Mouse (Mus musculus) heart, postnatal 4 days (tissue): ENCODE results near the gene Rad51. TPM values are rescaled to one million over a fixed set of nuclear protein-coding genes. Genes with fewer than 3 reads are reported as not detected.

Experiments used
- total RNA-seq, 2 experiments: library from RNA; stranded (reverse); gene quantifications; 2 replicates each; pipeline ENCODE4 v1.2.3; 2021

Rad51 gene
- total RNA-seq, 2 experiments from 2014 or later: 16.7 to 18.4 TPM

Other genes with a start within 250 kb of the Rad51 start
- gene Bahd1, start 212.4 kb upstream of the Rad51 start, total RNA-seq: 10 to 100 TPM in 1 of 2 experiments, 1 to 10 TPM in 1; 9.6 to 10.3 TPM
- gene Chst14, start 186.3 kb upstream of the Rad51 start, total RNA-seq: 10 to 100 TPM; 15.0 to 15.4 TPM
- gene Ccdc32, start 83.4 kb upstream of the Rad51 start, total RNA-seq: 10 to 100 TPM; 11.6 to 14.6 TPM
- gene Rpusd2, start 78.0 kb upstream of the Rad51 start, total RNA-seq: 1 to 10 TPM; 6.0 to 7.0 TPM
- gene Knl1, start 65.7 kb upstream of the Rad51 start, total RNA-seq: 10 to 100 TPM; 21.2 to 21.3 TPM
- gene Rmdn3, start 44.2 kb downstream of the Rad51 start, total RNA-seq: 10 to 100 TPM; 16.2 to 18.9 TPM
- gene Gchfr, start 55.0 kb downstream of the Rad51 start, total RNA-seq: 1 to 10 TPM; 2.2 to 2.3 TPM
- gene Gm14137, start 61.7 kb downstream of the Rad51 start, total RNA-seq: not detected
- 10 to 100 TPM; 18.8 to 22.3 TPM for gene Zfyve19, start 95.8 kb downstream of the Rad51 start, total RNA-seq
- 10 to 100 TPM; 12.1 to 13.2 TPM for gene Dnajc17, start 96.0 kb downstream of the Rad51 start, total RNA-seq
- not detected for gene Ppp1r14d, start 117.1 kb downstream of the Rad51 start, total RNA-seq
- not detected for gene Spint1, start 124.6 kb downstream of the Rad51 start, total RNA-seq
- not detected for gene Rhov, start 158.5 kb downstream of the Rad51 start, total RNA-seq
- 10 to 100 TPM; 13.9 to 14.0 TPM for gene Vps18, start 175.9 kb downstream of the Rad51 start, total RNA-seq
- 10 to 100 TPM; 19.7 to 20.8 TPM for gene Dll4, start 213.0 kb downstream of the Rad51 start, total RNA-seq
- gene Chac1, start 238.4 kb downstream of the Rad51 start, total RNA-seq: under 1 TPM; 0.43 to 0.81 TPM